Mouse (Mus musculus): ENCODE data around the gene Zfyve28. TPM values are rescaled to one million over a fixed set of nuclear protein-coding genes. Genes with fewer than 3 reads are reported as not detected.
A peak's percentile ranks its signal among the peaks of the same experiment; 100 is the strongest.

The Zfyve28 gene
- polyA plus RNA-seq, 1 experiment from 2014 or later, result 5.3 TPM

GRCm38 (mm10) chr5:34185051-34185580 is 103.1 kb downstream of the Zfyve28 start:
- Histone ChIP-seq H3K4me1 (peaks cover 46% of the 10 kb centered on the region), H3K4me3 (no peak overlapping the region), H3K9ac (replicated peaks) (no peak overlapping the region)

GRCm38 (mm10) chr5:34183976-34184375 is 104.3 kb downstream of the Zfyve28 start:
- ATAC-seq (replicated peaks), result no peak
- peaks cover 11% of the 10 kb centered on the region; the same call in 1 of the 2 replicates for H3K36me3 ChIP-seq
- H3K4me2 ChIP-seq (replicated peaks), result no peak overlapping the region
- H3K9ac ChIP-seq (replicated peaks), result no peak overlapping the region
- H3K27me3 ChIP-seq, result no peaks in the 10 kb centered on the region
- no peaks in the 10 kb centered on the region for H3K9me3 ChIP-seq
- H3K27ac ChIP-seq (replicated peaks), result no peak overlapping the region
- WGBS, result 86% methylated on average over 3 of the region's 3 CpGs
- H3K4me1 ChIP-seq, result peaks cover 46% of the 10 kb centered on the region
- H3K4me3 ChIP-seq, result no peak overlapping the region

More at GRCm38 (mm10) chr5:34185051-34185580, 103.1 kb downstream of the Zfyve28 start:
- Histone ChIP-seq H3K36me3 (peaks cover 10% of the 10 kb centered on the region; the same call in 1 of the 2 replicates), H3K4me2 (replicated peaks) (peak overlapping the region; percentile 94), H3K27ac (replicated peaks) (no peak overlapping the region), H3K27me3 (peaks cover 5% of the 10 kb centered on the region; the same call in 1 of the 2 replicates), H3K9me3 (no peaks in the 10 kb centered on the region)
- 100% methylated on average over 1 of the region's 1 CpGs for WGBS
- ATAC-seq (replicated peaks), result no peak

GRCm38 (mm10) chr5:34183156-34183880 is 104.9 kb downstream of the Zfyve28 start:
- Histone ChIP-seq H3K27me3 (no peaks in the 10 kb centered on the region), H3K9me3 (no peaks in the 10 kb centered on the region), H3K36me3 (peaks cover 15% of the 10 kb centered on the region; the same call in 1 of the 2 replicates), H3K27ac (replicated peaks) (no peak overlapping the region), H3K4me3 (no peak overlapping the region), H3K4me2 (replicated peaks) (no peak overlapping the region), H3K4me1 (peaks cover 42% of the 10 kb centered on the region), H3K9ac (replicated peaks) (no peak overlapping the region)
- 72% methylated on average over 5 of the region's 5 CpGs for WGBS
- no peak for ATAC-seq (replicated peaks)

DNA sequence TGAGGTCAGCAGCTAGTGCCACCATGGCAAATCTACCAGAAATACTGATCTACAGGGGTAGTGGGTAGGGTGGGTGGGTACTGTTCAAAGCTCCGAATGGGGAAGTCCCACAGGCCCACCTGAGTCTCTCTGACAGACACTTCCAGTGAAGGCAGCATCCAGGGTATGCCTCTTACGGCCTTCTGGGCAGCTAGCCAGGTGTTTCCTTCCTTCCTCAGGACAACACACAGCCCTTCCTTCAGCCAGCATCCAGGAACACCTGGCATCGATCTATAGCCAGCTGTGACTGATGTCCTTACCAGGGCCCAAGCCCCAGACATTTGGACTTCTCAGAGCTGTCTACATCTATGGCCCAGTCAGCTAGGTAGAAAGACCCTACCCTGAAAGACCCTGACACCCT is 105.8 kb downstream of the Zfyve28 start:
- Histone ChIP-seq H3K36me3 (peaks cover 23% of the 10 kb centered on the region), H3K27me3 (no peaks in the 10 kb centered on the region), H3K4me1 (peaks cover 37% of the 10 kb centered on the region), H3K4me2 (replicated peaks) (no peak overlapping the region), H3K4me3 (no peak overlapping the region), H3K9me3 (no peaks in the 10 kb centered on the region), H3K9ac (replicated peaks) (no peak overlapping the region), H3K27ac (replicated peaks) (no peak overlapping the region)
- WGBS, result 65% methylated on average over 3 of the region's 3 CpGs
- ATAC-seq (replicated peaks), result no peak

DNA sequence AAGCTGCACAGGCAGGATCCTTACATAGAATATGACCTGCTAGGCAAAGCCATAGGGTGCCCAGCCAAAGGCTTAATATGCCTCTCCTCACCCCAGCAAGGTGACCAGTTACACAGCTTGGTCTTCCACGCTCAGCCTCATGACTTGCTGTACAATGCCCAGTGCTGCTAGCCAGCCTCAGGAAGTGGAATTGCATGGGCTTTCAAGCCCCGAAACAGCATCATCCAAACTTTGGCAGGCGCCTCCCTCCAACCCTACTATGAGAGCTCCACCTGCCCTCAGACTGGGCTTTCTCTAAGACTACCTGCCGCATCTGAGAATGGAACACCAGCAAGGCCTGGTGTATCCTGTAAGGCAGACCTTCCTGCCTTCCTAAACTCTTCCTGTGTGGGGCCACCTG is 110.4 kb downstream of the Zfyve28 start:
- peaks cover 63% of the 10 kb centered on the region for H3K36me3 ChIP-seq
- no peak overlapping the region for H3K27ac ChIP-seq (replicated peaks)
- H3K4me1 ChIP-seq, result no peaks in the 10 kb centered on the region
- 89% methylated on average over 4 of the region's 4 CpGs for WGBS
- H3K9ac ChIP-seq (replicated peaks), result no peak overlapping the region
- no peaks in the 10 kb centered on the region for H3K27me3 ChIP-seq
- no peak for ATAC-seq (replicated peaks)
- no peaks in the 10 kb centered on the region for H3K9me3 ChIP-seq
- no peak overlapping the region for H3K4me2 ChIP-seq (replicated peaks)
- H3K4me3 ChIP-seq, result no peak overlapping the region

DNA sequence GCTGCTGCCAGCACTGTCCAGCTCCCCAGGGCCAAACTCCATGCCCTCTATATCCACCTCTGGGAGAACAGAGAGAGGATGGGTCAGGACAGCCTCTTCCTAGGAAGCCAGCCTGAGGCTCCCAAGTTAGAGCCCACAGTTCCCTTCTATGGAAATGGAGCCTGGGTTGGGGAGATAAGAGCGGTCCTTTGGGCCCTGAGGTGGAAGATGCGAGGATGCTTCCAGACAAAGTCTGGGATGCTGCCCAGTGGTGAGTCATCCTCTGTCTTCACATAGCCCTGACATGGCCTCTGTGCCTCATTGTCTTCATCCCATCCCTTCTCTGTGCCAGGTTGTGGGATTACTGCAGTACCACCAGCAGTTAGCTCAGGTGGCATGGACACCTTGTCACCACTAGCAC is 111.2 kb downstream of the Zfyve28 start:
- 94% methylated on average over 2 of the region's 2 CpGs for WGBS
- H3K4me1 ChIP-seq, result no peaks in the 10 kb centered on the region
- no peaks in the 10 kb centered on the region for H3K9me3 ChIP-seq
- no peak overlapping the region for H3K9ac ChIP-seq (replicated peaks)
- H3K36me3 ChIP-seq, result peaks cover 65% of the 10 kb centered on the region
- H3K27ac ChIP-seq (replicated peaks), result no peak overlapping the region
- H3K27me3 ChIP-seq, result no peaks in the 10 kb centered on the region
- no peak overlapping the region for H3K4me2 ChIP-seq (replicated peaks)
- no peak for ATAC-seq (replicated peaks)
- no peak overlapping the region for H3K4me3 ChIP-seq

DNA sequence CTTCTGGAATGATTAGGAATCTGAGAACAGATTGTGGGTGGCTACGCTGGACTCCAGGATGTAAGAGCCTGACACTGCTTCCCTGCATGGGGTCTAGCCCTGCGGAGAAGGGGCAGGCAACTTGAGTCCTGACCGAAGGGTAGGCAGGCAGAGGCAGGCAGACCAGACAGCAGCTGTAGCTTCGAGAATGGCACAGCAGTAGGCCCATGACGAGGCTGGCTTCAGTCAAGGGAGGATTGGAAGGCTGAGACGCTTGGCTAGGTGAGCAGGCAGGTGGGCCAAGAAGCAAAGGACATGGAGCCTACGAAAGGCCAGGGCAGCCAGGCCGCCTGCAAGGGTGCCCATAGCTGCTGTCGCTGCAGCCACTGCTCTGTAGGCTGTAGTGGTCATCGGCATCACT is 111.6 kb downstream of the Zfyve28 start:
- Histone ChIP-seq H3K4me2 (replicated peaks) (no peak overlapping the region), H3K9me3 (no peaks in the 10 kb centered on the region), H3K27ac (replicated peaks) (no peak overlapping the region), H3K27me3 (no peaks in the 10 kb centered on the region), H3K36me3 (peaks cover 65% of the 10 kb centered on the region), H3K4me3 (no peak overlapping the region), H3K9ac (replicated peaks) (no peak overlapping the region), H3K4me1 (no peaks in the 10 kb centered on the region)
- no peak for ATAC-seq (replicated peaks)
- 65% methylated on average over 10 of the region's 10 CpGs for WGBS

- Histone ChIP-seq H3K9ac (replicated peaks) (no peak overlapping the region), H3K4me2 (replicated peaks) (no peak overlapping the region), H3K4me1 (no peaks in the 10 kb centered on the region), H3K27ac (replicated peaks) (no peak overlapping the region), H3K36me3 (peaks cover 56% of the 10 kb centered on the region), H3K4me3 (no peak overlapping the region), H3K27me3 (no peaks in the 10 kb centered on the region), H3K9me3 (no peaks in the 10 kb centered on the region)
- WGBS, result 20% methylated on average over 5 of the region's 5 CpGs
- ATAC-seq (replicated peaks), result no peak
Observed at GRCm38 (mm10) chr5:34175403-34175694, 112.9 kb downstream of the Zfyve28 start.

DNA sequence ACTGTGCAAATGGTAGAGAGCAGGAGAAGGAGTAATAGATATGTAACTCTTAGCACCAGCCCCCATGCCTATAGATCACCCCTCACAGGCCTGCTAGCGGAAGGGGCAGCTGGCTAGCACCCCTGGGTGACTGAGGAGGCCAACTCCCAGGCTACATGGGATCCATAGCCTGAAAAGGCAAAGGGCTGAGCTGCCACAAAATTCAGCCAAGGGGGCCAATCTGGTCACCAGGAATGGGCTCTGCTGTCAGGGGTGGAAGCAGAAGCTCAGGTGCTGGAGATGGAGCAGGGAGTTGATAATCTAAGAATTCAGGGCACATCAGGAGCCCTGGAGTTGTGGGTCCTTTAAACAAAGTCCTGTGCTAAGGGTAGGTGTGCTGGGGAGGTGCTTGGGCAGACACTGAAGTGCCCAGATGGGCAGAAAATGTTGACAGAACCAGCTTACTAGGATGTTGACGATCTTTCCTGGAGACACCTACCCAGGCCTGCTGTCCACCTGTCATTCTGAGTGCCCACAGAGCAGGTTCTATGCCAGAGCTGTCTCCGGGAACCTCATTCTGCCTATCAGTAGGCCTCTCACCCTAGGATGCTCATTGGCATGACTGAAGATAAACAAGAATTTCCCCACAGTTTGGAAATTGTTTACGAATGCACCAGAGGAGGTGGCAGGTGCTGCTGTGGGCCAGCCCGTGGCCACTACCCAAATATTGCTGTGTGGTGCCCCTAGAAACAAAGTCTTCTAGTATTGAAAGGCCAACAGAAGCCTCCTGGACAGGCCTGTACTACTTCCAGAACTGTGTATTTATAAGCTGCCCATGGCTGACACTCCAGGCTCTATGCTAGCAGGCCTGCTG is 113.5 kb downstream of the Zfyve28 start:
- 75% methylated on average over 5 of the region's 5 CpGs for WGBS
- no peak overlapping the region for H3K9ac ChIP-seq (replicated peaks)
- H3K4me3 ChIP-seq, result no peak overlapping the region
- H3K36me3 ChIP-seq, result peaks cover 56% of the 10 kb centered on the region
- peaks cover 3% of the 10 kb centered on the region for H3K4me1 ChIP-seq
- H3K27me3 ChIP-seq, result no peaks in the 10 kb centered on the region
- no peaks in the 10 kb centered on the region for H3K9me3 ChIP-seq
- H3K27ac ChIP-seq (replicated peaks), result no peak overlapping the region
- no peak overlapping the region for H3K4me2 ChIP-seq (replicated peaks)
- ATAC-seq (replicated peaks), result no peak

- Histone ChIP-seq H3K36me3 (peaks cover 55% of the 10 kb centered on the region), H3K9me3 (no peaks in the 10 kb centered on the region), H3K4me3 (no peak overlapping the region)
Observed at GRCm38 (mm10) chr5:34174021-34174420, 114.2 kb downstream of the Zfyve28 start.

GRCm38 (mm10) chr5:34170726-34171125 is 117.5 kb downstream of the Zfyve28 start:
- no peaks in the 10 kb centered on the region for H3K9me3 ChIP-seq
- peaks cover 24% of the 10 kb centered on the region for H3K4me1 ChIP-seq
- WGBS, result 86% methylated on average over 4 of the region's 4 CpGs
- H3K27me3 ChIP-seq, result no peaks in the 10 kb centered on the region
- peaks cover 27% of the 10 kb centered on the region for H3K36me3 ChIP-seq
- no peak for ATAC-seq (replicated peaks)
- no peak overlapping the region for H3K27ac ChIP-seq (replicated peaks)
- no peak overlapping the region for H3K4me3 ChIP-seq
- no peak overlapping the region for H3K9ac ChIP-seq (replicated peaks)
- H3K4me2 ChIP-seq (replicated peaks), result no peak overlapping the region

More at GRCm38 (mm10) chr5:34174021-34174420, 114.2 kb downstream of the Zfyve28 start:
- Histone ChIP-seq H3K4me1 (peaks cover 5% of the 10 kb centered on the region), H3K4me2 (replicated peaks) (no peak overlapping the region), H3K9ac (replicated peaks) (no peak overlapping the region), H3K27ac (replicated peaks) (no peak overlapping the region), H3K27me3 (no peaks in the 10 kb centered on the region)
- no peak for ATAC-seq (replicated peaks)
- WGBS, result 86% methylated on average over 2 of the region's 2 CpGs

GRCm38 (mm10) chr5:34169954-34170353 is 118.3 kb downstream of the Zfyve28 start:
- Histone ChIP-seq H3K4me1 (peaks cover 29% of the 10 kb centered on the region), H3K9me3 (no peaks in the 10 kb centered on the region), H3K36me3 (peaks cover 19% of the 10 kb centered on the region), H3K9ac (replicated peaks) (peak overlapping the region; percentile 87), H3K27ac (replicated peaks) (peak overlapping the region; percentile 93), H3K27me3 (no peaks in the 10 kb centered on the region), H3K4me3 (peak overlapping the region; percentile 86), H3K4me2 (replicated peaks) (peak overlapping the region; percentile 69)
- 83% methylated on average over 3 of the region's 3 CpGs for WGBS
- no peak for ATAC-seq (replicated peaks)

Data from forebrain, embryonic 15.5 days (tissue).